Mouse (Mus musculus) kidney, adult 11 months (tissue): ENCODE results near the gene H2al1f.
"Not testable (repeated sequence)": the region's sequence is repeated elsewhere in the genome, so short reads cannot be mapped to it uniquely, and the experiment has no call there.

Source experiments
- DNase-seq: peaks from one replicate; pipeline ENCODE4 v3.0.0; 2022

H2al1f gene

DNA sequence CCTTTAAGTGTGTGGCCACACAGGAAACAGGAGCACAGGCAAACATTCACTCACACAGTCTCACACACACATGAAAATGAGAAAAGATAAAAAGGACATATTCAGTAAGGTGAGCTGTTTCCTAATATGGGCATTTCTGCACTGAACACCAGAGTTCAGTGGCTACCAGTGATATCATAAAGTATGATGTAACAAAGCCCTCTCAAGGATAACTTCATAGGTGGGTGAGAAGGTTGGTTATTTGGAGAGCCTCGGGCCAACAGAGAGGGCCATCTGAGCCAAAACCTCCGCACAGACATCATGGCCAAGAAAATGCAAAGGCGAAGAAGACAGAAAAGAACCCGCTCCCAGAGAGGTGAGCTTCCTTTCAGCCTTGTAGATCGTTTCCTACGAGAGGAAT is at the start of gene H2al1f:
Gene H2al1f (plus strand): TSS at position 301 of the 400 bp plus-strand sequence.
- not testable (repeated sequence) for DNase-seq

- peak; percentile 26 for DNase-seq
Observed at GRCm38 (mm10) chrX:11267791-11268190, 47.2 kb upstream of the H2al1f start.

- DNase-seq = no peak
Observed at GRCm38 (mm10) chrX:11269074-11269473, 45.9 kb upstream of the H2al1f start.

- no peak for DNase-seq
Observed at GRCm38 (mm10) chrX:11273190-11273589, 41.8 kb upstream of the H2al1f start.

- no peak for DNase-seq
Observed at GRCm38 (mm10) chrX:11277083-11277482, 37.9 kb upstream of the H2al1f start.

DNA sequence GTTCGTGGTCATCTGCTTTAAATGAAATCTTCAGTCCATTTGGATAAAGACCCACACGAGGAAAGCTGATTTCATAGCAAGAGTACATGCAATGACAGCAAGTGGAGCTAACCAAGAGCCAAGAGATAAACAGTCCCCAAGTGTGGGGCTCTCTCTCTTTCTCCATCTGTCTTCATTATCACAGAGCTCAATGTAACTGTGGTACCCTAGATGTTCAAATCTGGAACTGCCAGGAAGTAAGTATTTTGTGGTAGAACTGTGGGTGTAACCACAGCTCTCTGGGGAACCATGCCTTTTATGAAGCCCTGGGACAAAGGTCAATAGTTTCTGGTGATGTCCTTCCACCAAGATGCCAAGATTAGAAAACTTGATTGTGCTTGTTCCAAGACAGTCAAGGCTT is 34.2 kb upstream of the H2al1f start:
- no peak for DNase-seq

DNA sequence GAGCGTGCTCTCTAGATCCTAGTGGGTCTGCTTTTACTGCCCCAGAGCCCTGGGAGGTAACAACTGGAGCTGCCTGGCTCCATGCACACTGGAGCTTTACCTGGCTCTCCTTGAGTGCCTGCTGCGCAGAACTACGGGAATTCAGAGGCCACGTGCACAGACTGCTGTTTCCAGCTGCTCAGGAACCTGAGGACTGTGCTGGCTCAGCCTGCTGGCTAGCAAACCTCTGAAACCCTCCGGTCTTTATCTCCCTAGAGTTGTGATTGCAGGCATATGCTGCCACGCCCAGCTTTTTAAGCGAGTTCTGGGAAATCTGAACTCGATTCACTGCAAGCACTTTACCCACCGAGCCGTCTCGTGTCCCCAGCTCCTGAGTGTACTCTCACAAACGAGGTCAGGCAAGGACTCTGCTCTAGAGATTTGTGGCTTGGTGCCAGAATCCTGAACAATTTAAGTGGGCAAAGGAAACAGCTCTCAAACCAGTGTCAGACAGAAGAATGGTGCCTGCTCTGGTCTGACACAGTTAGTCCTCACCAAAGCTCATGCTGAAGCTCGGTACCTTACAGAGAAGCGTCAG is 26.6 kb upstream of the H2al1f start:
- DNase-seq = no peak

DNA sequence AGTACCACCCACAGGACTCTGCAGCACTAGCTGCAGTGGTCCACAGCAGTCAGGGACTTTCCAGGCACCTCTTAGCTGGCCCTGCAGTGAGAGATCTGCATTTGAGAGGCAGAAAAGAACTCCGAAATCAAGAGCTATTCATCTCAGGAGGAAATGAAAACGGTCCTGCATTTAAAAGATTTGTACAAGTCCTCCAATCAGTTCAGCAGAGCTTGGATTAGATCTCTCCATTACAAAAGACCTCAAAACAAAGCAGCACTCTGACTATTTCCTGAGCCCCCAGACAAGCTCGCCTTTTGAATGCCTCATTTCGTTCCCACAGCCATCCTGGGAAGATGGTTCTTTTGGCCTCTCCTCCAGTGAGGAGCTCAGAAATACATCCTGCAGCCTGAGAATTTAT is 25.7 kb upstream of the H2al1f start:
- DNase-seq = no peak

DNA sequence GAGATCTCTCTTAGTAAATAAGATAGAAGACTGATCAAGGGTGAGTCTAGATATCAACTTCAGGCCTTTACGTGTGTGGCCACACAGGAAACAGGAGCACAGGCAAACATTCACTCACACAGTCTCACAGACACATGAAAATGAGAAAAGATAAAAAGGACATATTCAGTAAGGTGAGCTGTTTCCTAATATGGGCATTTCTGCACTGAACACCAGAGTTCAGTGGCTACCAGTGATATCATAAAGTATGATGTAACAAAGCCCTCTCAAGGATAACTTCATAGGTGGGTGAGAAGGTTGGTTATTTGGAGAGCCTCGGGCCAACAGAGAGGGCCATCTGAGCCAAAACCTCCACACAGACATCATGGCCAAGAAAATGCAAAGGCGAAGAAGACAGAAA is 16.0 kb upstream of the H2al1f start, which contains the start of gene H2al1a:
Gene H2al1a (plus strand): TSS at position 301 of the 400 bp plus-strand sequence.
- not testable (repeated sequence) for DNase-seq

DNA sequence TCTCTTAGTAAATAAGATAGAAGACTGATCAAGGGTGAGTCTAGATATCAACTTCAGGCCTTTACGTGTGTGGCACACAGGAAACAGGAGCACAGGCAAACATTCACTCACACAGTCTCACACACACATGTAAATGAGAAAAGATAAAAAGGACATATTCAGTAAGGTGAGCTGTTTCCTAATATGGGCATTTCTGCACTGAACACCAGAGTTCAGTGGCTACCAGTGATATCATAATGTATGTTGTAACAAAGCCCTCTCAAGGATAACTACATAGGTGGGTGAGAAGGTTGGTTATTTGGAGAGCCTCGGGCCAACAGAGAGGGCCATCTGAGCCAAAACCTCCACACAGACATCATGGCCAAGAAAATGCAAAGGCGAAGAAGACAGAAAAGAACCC is 12.8 kb upstream of the H2al1f start, which contains the start of gene H2al1b:
Gene H2al1b (plus strand): TSS at position 301 of the 400 bp plus-strand sequence.
- DNase-seq = not testable (repeated sequence)

DNA sequence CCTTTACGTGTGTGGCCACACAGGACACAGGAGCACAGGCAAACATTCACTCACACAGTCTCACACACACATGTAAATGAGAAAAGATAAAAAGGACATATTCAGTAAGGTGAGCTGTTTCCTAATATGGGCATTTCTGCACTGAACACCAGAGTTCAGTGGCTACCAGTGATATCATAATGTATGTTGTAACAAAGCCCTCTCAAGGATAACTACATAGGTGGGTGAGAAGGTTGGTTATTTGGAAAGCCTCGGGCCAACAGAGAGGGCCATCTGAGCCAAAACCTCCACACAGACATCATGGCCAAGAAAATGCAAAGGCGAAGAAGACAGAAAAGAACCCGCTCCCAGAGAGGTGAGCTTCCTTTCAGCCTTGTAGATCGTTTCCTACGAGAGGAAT is 9.6 kb upstream of the H2al1f start, which contains the start of gene H2al1c:
Gene H2al1c (plus strand): TSS at position 301 of the 400 bp plus-strand sequence.
- DNase-seq = not testable (repeated sequence)

DNA sequence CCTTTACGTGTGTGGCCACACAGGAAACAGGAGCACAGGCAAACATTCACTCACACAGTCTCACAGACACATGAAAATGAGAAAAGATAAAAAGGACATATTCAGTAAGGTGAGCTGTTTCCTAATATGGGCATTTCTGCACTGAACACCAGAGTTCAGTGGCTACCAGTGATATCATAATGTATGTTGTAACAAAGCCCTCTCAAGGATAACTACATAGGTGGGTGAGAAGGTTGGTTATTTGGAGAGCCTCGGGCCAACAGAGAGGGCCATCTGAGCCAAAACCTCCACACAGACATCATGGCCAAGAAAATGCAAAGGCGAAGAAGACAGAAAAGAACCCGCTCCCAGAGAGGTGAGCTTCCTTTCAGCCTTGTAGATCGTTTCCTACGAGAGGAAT is 6.4 kb upstream of the H2al1f start, which contains the start of gene H2al1d:
Gene H2al1d (plus strand): TSS at position 301 of the 400 bp plus-strand sequence.
- not testable (repeated sequence) for DNase-seq

DNA sequence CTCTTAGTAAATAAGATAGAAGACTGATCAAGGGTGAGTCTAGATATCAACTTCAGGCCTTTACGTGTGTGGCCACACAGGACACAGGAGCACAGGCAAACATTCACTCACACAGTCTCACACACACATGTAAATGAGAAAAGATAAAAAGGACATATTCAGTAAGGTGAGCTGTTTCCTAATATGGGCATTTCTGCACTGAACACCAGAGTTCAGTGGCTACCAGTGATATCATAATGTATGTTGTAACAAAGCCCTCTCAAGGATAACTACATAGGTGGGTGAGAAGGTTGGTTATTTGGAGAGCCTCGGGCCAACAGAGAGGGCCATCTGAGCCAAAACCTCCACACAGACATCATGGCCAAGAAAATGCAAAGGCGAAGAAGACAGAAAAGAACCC is 3.3 kb upstream of the H2al1f start, which contains the start of gene H2al1e:
Gene H2al1e (plus strand): TSS at position 301 of the 400 bp plus-strand sequence.
- not testable (repeated sequence) for DNase-seq

DNA sequence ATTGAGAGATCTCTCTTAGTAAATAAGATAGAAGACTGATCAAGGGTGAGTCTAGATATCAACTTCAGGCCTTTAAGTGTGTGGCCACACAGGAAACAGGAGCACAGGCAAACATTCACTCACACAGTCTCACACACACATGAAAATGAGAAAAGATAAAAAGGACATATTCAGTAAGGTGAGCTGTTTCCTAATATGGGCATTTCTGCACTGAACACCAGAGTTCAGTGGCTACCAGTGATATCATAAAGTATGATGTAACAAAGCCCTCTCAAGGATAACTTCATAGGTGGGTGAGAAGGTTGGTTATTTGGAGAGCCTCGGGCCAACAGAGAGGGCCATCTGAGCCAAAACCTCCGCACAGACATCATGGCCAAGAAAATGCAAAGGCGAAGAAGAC is 3.0 kb downstream of the H2al1f start, which contains the start of gene H2al1g:
Gene H2al1g (plus strand): TSS at position 301 of the 400 bp plus-strand sequence.
- DNase-seq = not testable (repeated sequence)

DNA sequence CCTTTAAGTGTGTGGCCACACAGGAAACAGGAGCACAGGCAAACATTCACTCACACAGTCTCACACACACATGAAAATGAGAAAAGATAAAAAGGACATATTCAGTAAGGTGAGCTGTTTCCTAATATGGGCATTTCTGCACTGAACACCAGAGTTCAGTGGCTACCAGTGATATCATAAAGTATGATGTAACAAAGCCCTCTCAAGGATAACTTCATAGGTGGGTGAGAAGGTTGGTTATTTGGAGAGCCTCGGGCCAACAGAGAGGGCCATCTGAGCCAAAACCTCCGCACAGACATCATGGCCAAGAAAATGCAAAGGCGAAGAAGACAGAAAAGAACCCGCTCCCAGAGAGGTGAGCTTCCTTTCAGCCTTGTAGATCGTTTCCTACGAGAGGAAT is 6.2 kb downstream of the H2al1f start, which contains the start of gene H2al1h:
Gene H2al1h (plus strand): TSS at position 301 of the 400 bp plus-strand sequence.
- DNase-seq = not testable (repeated sequence)

- not testable (repeated sequence) for DNase-seq
Observed at GRCm38 (mm10) chrX:11324359-11324758, 9.4 kb downstream of the H2al1f start, which contains the start of gene H2al1i. H2al1i (plus strand) TSS chrX:11324659.

DNA sequence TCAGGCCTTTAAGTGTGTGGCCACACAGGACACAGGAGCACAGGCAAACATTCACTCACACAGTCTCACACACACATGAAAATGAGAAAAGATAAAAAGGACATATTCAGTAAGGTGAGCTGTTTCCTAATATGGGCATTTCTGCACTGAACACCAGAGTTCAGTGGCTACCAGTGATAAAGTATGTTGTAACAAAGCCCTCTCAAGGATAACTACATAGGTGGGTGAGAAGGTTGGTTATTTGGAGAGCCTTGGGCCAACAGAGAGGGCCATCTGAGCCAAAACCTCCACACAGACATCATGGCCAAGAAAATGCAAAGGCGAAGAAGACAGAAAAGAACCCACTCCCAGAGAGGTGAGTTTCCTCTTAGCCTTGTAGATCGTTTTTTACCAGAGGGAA is 12.6 kb downstream of the H2al1f start, which contains the start of gene H2al1j:
Gene H2al1j (plus strand): TSS at position 301 of the 400 bp plus-strand sequence.
- DNase-seq = not testable (repeated sequence)

GRCm38 (mm10) chrX:11345762-11346161 is 30.8 kb downstream of the H2al1f start:
- DNase-seq = no peak

GRCm38 (mm10) chrX:11346756-11347155 is 31.8 kb downstream of the H2al1f start:
- no peak for DNase-seq

- DNase-seq = no peak
Observed at GRCm38 (mm10) chrX:11360823-11361222, 45.9 kb downstream of the H2al1f start.

DNA sequence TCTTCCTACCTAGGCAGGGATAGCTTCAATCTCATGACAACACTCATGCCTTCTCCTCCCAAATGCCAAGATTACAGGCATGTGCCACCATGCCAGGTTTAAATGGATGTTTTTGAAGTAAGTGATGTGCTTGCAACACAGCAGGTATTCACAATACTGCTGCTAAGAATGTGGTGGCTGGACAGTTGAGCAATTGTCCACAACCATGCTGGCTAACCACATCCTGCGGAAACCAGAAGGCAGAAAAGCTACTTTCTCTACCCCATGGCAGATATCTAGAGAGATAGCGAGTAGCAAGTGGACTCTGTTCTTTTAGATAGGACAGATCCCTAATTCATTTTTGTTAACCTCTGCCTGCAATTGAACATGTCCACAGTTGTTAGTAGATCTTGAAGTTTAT is 46.3 kb downstream of the H2al1f start:
- no peak for DNase-seq

DNA sequence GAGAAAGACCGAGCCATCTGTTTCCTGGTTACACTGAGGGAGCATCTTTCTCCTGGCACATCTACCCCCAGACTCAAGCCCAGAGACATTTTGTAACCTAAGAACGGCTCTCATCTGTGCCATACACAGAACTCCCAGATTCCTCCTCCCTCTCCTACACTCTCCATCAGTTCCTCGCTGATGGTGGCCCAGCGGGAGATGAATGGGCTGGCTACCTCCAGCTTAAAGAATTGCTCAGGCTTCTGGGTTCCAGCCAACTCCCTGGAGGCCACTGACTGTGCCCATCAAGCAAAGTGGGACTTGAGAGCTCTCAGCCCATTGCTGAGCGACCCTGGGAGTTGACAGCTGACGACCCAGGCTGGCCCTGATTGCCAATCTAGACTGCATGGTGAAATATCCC is 48.9 kb downstream of the H2al1f start:
- no peak for DNase-seq
